Mouse (Mus musculus): ENCODE measurements around the gene Rps12.
"Not testable (repeated sequence)": the region's sequence is repeated elsewhere in the genome, so short reads cannot be mapped to it uniquely, and the experiment has no call there.

The Rps12 gene

GRCm38 (mm10) chr10:23785599-23785998 lies 1.5 kb downstream of the Rps12 start:
- DNase-seq (ENCODE audit: low spot score in 2 of 2), result not testable (repeated sequence)

- no peak for DNase-seq (ENCODE audit: low spot score in 2 of 2)
Measured at GRCm38 (mm10) chr10:23784121-23784520, 3.0 kb downstream of the Rps12 start.

DNA sequence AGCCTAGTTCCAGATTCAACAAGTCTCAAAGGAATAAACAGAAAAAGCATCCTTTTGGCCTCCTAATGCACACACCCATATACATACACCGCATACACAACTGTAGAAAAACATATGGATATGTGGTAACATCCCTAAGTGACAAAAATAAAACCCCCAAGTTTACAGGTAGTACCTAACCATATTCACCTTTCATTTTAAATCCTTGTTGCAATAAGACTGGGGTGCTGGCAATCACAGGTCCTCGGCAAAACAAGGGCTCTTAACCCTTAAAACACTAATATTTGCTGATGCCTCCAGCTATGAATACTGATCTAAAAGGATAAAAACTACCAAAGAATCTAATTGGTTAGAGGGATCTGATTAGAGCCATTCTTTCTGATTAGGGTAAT lies 3.6 kb downstream of the Rps12 start:
- no peak for DNase-seq (ENCODE audit: low spot score in 2 of 2)

- DNase-seq (ENCODE audit: low spot score in 2 of 2), result no peak
Measured at GRCm38 (mm10) chr10:23782855-23783492, 4.1 kb downstream of the Rps12 start.

DNA sequence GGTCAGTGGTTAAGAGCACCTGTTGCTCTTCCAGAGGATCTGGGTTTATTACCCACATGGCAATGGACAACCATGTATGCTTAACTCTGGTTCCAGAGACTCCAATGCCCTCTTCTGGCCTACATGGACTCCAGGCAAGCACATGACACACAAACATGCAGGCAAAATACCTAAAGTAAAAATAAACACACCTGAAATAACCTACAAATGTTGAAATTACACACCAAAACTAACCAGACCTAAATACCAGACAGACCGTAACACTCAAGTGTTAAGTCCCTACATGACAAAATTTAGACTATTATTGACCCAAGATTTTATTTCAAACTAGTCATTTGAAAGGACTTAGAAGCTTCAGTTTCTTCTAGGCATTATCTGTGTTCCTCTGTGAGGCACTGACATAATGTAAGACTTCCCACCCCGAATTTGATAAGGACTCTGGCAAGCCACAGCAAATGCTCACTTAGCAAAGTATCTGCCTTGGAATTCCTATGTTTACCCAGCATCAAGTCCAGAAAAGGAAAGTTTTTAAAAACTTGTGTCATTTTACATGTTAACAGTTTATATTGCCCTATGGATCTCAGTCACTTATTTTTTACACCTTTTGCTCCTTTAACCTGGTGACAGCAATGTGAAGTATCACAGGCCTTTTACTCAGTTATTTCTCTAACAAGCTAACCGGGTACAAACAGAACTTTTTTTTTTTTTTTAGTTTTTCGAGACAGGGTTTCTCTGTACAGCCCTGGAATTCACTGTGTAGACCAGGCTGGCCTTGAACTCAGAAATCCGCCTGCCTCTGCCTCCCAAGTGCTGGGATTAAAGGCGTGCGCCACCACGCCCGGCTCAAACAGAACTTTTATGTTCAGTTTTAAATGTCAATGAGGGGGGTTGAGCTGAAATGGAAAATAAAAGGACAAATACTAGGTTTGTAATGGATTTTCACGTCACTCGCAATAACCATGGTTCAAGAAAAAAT lies 5.0 kb downstream of the Rps12 start:
- DNase-seq (ENCODE audit: low spot score in 2 of 2), result no peak

GRCm38 (mm10) chr10:23780539-23781275 lies 6.4 kb downstream of the Rps12 start:
- DNase-seq (ENCODE audit: low spot score in 2 of 2), result no peak

- no peak for DNase-seq (ENCODE audit: low spot score in 2 of 2)
Measured at GRCm38 (mm10) chr10:23777288-23777945, 9.7 kb downstream of the Rps12 start.

GRCm38 (mm10) chr10:23754166-23754565 lies 32.9 kb downstream of the Rps12 start:
- DNase-seq (ENCODE audit: low spot score in 2 of 2), result no peak

Data from left cerebral cortex, adult 9 months (tissue).